In genomic region chr15:27655015-27655414, GRCm38 (mm10) we compare ENCODE assay signal across 9 mouse cellular contexts. TPM values are rescaled to one million over a fixed set of nuclear protein-coding genes. Genes with fewer than 3 reads are reported as not detected.
DNase-seq lines count a peak whose midpoint lies in the region; ATAC-seq and TF ChIP-seq lines count a peak whose summit lies in the region.
"Had no signal": no experiment of that assay in that cellular context is flagged by ENCODE, and none has a peak within 500 bp of the region (broad histone marks: within the 10 kb centered on the region; RNA-seq: fewer than 3 reads in every experiment).

No protein-coding gene starts in this region.

- H3K9ac ChIP-seq in kidney, embryonic 16.5 days (replicated peaks; ENCODE audit: low read length) = no peak overlapping the region
- no peak overlapping the region for H3K9ac ChIP-seq in CH12.LX (ENCODE audit: insufficient read depth, low read depth)
- no peak overlapping the region for H3K9ac ChIP-seq in limb, embryonic 11.5 days (ENCODE audit: low read length)
- no peak overlapping the region for H3K9ac ChIP-seq in intestine, embryonic 15.5 days
- H3K9ac ChIP-seq: midbrain, embryonic 12.5 days had no signal

- H3K36me3 ChIP-seq in kidney, embryonic 16.5 days (ENCODE audit: insufficient read depth, low read length) = peaks cover 5% of the 10 kb centered on the region; the same call in 1 of the 2 replicates
- H3K36me3 ChIP-seq in CH12.LX (replicated peaks in 1 of 2; ENCODE audit: control insufficient read depth in 1 of 2, insufficient read depth in 1 of 2, low read length in 1 of 2) = peaks cover 0 to 5% of the 10 kb centered on the region in 2 experiments
- H3K36me3 ChIP-seq in limb, embryonic 11.5 days (ENCODE audit: control insufficient read depth, insufficient read depth, low read length) = no peaks in the 10 kb centered on the region
- no peaks in the 10 kb centered on the region for H3K36me3 ChIP-seq in intestine, embryonic 15.5 days
- H3K36me3 ChIP-seq: midbrain, embryonic 12.5 days had no signal

- H3K4me3 ChIP-seq in kidney, embryonic 16.5 days (ENCODE audit: low read length) = no peak overlapping the region
- no peak overlapping the region for H3K4me3 ChIP-seq in CH12.LX (replicated peaks in 1 of 3; ENCODE audit: low read depth in 2 of 3, low read length in 2 of 3, poor library complexity in 1 of 3)
- H3K4me3 ChIP-seq in limb, embryonic 11.5 days (ENCODE audit: low read depth, low read length) = no peak overlapping the region
- H3K4me3 ChIP-seq in intestine, embryonic 15.5 days (replicated peaks) = no peak overlapping the region
- H3K4me3 ChIP-seq: midbrain, embryonic 12.5 days had no signal

- TF ChIP-seq CTCF in CH12.LX (conservative IDR thresholded peaks at IDR 0.05 in 1 of 2, IDR thresholded peaks at IDR 0.05 in 1 of 2; ENCODE audit: low read depth in 2 of 2, low read length in 2 of 2) = no peak

- no peaks in the 10 kb centered on the region for H3K9me3 ChIP-seq in kidney, embryonic 16.5 days (ENCODE audit: low read length)
- peaks cover 5% of the 10 kb centered on the region for H3K9me3 ChIP-seq in CH12.LX (replicated peaks; ENCODE audit: low read length)
- H3K9me3 ChIP-seq in limb, embryonic 11.5 days (ENCODE audit: control insufficient read depth, low read length) = no peaks in the 10 kb centered on the region
- H3K9me3 ChIP-seq in intestine, embryonic 15.5 days = no peaks in the 10 kb centered on the region
- H3K9me3 ChIP-seq: midbrain, embryonic 12.5 days had no signal

- H3K27me3 ChIP-seq in kidney, embryonic 16.5 days (ENCODE audit: insufficient read depth, low read length) = no peaks in the 10 kb centered on the region
- H3K27me3 ChIP-seq in CH12.LX (replicated peaks) = no peaks in the 10 kb centered on the region
- H3K27me3 ChIP-seq in limb, embryonic 11.5 days (ENCODE audit: control insufficient read depth, insufficient read depth, low read length) = no peaks in the 10 kb centered on the region
- H3K27me3 ChIP-seq in intestine, embryonic 15.5 days (replicated peaks) = no peaks in the 10 kb centered on the region
- H3K27me3 ChIP-seq: midbrain, embryonic 12.5 days had no signal

- no peaks in the 10 kb centered on the region for H3K79me2 ChIP-seq in CH12.LX (replicated peaks; ENCODE audit: control insufficient read depth, extremely low read depth, insufficient read depth, poor library complexity, severe bottlenecking)

- no peak overlapping the region for H3K4me2 ChIP-seq in kidney, embryonic 16.5 days (replicated peaks; ENCODE audit: low read depth, low read length)
- H3K4me2 ChIP-seq in CH12.LX (ENCODE audit: insufficient read depth, low read depth, poor library complexity, severe bottlenecking) = no peak overlapping the region
- no peak overlapping the region for H3K4me2 ChIP-seq in limb, embryonic 11.5 days (ENCODE audit: low read depth, severe bottlenecking)
- H3K4me2 ChIP-seq in intestine, embryonic 15.5 days (replicated peaks) = no peak overlapping the region
- H3K4me2 ChIP-seq: midbrain, embryonic 12.5 days had no signal

- no peak for TF ChIP-seq POLR2A in CH12.LX (IDR thresholded peaks at IDR 0.05; ENCODE audit: low read depth, low read length)

- in situ Hi-C loops in CH12.LX (cut with MboI; ENCODE audit: low pct_ligation_motif_present, low pct_unique_long_range_greater_than_20kb, low sequenced_read_pairs) = no loop called here

- 20% methylated on average over 5 of the region's 5 CpGs for WGBS in kidney, embryonic 16.5 days
- 23% methylated on average over 5 of the region's 5 CpGs for WGBS in limb, embryonic 11.5 days
- 16% methylated on average over 5 of the region's 5 CpGs for WGBS in intestine, embryonic 15.5 days

- ATAC-seq in kidney, embryonic 16.5 days (ENCODE audit: low FRiP score, low TSS enrichment) = no peak
- no peak for ATAC-seq in limb, embryonic 11.5 days (ENCODE audit: insufficient number of reproducible peaks, low FRiP score, low TSS enrichment, low read depth)
- no peak for ATAC-seq in intestine, embryonic 15.5 days

- no peak for TF ChIP-seq EP300 in CH12.LX (IDR thresholded peaks at IDR 0.05; ENCODE audit: low read length)

- H3K4me1 ChIP-seq in kidney, embryonic 16.5 days (ENCODE audit: insufficient read depth, low read length) = no peaks in the 10 kb centered on the region
- 0 out of 4 replicates have a peak, but pooled peaks cover 0 to 6% of the 10 kb centered on the region in 2 experiments for H3K4me1 ChIP-seq in CH12.LX (ENCODE audit: control insufficient read depth in 1 of 2, insufficient read depth in 2 of 2)
- no peaks in the 10 kb centered on the region for H3K4me1 ChIP-seq in limb, embryonic 11.5 days (ENCODE audit: control insufficient read depth, insufficient read depth, low read length)
- no peaks in the 10 kb centered on the region for H3K4me1 ChIP-seq in intestine, embryonic 15.5 days (replicated peaks)
- H3K4me1 ChIP-seq: midbrain, embryonic 12.5 days had no signal

- TF ChIP-seq RAD21 in CH12.LX (IDR thresholded peaks at IDR 0.05; ENCODE audit: low read depth, low read length) = no peak

- H3K27ac ChIP-seq in kidney, embryonic 16.5 days (ENCODE audit: low read length) = no peak overlapping the region
- no peak overlapping the region for H3K27ac ChIP-seq in CH12.LX (ENCODE audit: insufficient read depth, low read depth)
- no peak overlapping the region for H3K27ac ChIP-seq in limb, embryonic 11.5 days (replicated peaks; ENCODE audit: low read depth, low read length)
- no peak overlapping the region for H3K27ac ChIP-seq in intestine, embryonic 15.5 days
- H3K27ac ChIP-seq: midbrain, embryonic 12.5 days had no signal

- DNase-seq in kidney, adult 9 months = peak; percentile 34
- DNase-seq in CH12.LX (ENCODE audit: extremely low read depth) = peak; percentile 38
- DNase-seq in adrenal gland, postnatal 14 days = peak; percentile 83
- DNase-seq in limb, embryonic 11.5 days (ENCODE audit: low spot score) = peak; percentile 89
- no peak for DNase-seq in layer of hippocampus, postnatal 14 days (ENCODE audit: low spot score in 2 of 2)
- DNase-seq in cerebellum, adult 18-20 months = no peak

- dilution Hi-C loops in CH12.LX (cut with MboI; ENCODE audit: extremely low pct_ligation_motif_present, extremely low pct_unique_long_range_greater_than_20kb, low sequenced_read_pairs) = no loop called here

TF ChIP-seq in CH12.LX, 34 proteins besides CTCF, POLR2A, EP300 and RAD21:
- peak; percentile 49; the same call in 1 of the 2 replicates for TF ChIP-seq MXI1 (IDR thresholded peaks at IDR 0.05; ENCODE audit: low read depth, low read length)
- TF ChIP-seq ZC3H11A (IDR thresholded peaks at IDR 0.05; ENCODE audit: low read depth, low read length) = no peak
- no peak for TF ChIP-seq NELFE (IDR thresholded peaks at IDR 0.05; ENCODE audit: low read depth, low read length)
- no peak for TF ChIP-seq ZNF384 (IDR thresholded peaks at IDR 0.05; ENCODE audit: low read depth, low read length)
- no peak for TF ChIP-seq HCFC1 (IDR thresholded peaks at IDR 0.05; ENCODE audit: low read depth, low read length)
- no peak for TF ChIP-seq SMC3 (IDR thresholded peaks at IDR 0.05; ENCODE audit: low read depth, low read length)
- no peak for TF ChIP-seq MAX (IDR thresholded peaks at IDR 0.05; ENCODE audit: low read length)
- no peak for TF ChIP-seq JUND (conservative IDR thresholded peaks at IDR 0.05; ENCODE audit: low read depth, low read length)

RNA-seq across cellular contexts. Expression of gene Otulin, which starts 24.5 kb away (rescaled TPM):
- polyA plus RNA-seq in kidney, embryonic 16.5 days (2015; fragmentation: Nextera tagmentation; extraction: Ambion mirVana) = 13.6 and 30.1 TPM in 2 replicates
- total RNA-seq in CH12.LX (2012; rRNA removed) = 40.0 and 51.2 TPM in 2 replicates
- total RNA-seq in CH12.LX (2014; rRNA removed) = 80.2 and 84.6 TPM in 2 replicates
- 84.8 and 91.0 TPM in 2 replicates for polyA plus RNA-seq in CH12.LX (2012; ENCODE audit: insufficient read length, low read depth)
- 37.1 and 43.6 TPM in 2 replicates for total RNA-seq in adrenal gland, postnatal 14 days (2021)
- polyA plus RNA-seq in limb, embryonic 11.5 days (2014; fragmentation: Nextera tagmentation; extraction: Ambion mirVana) = 37.8 and 38.0 TPM in 2 replicates
- 10 to 100 TPM; 22.0 to 22.4 TPM for total RNA-seq in layer of hippocampus, postnatal 14 days (2021)
- polyA plus RNA-seq in intestine, embryonic 15.5 days (2015; fragmentation: Nextera tagmentation; extraction: Ambion mirVana) = 31.3 and 32.8 TPM in 2 replicates

RNA-seq across cellular contexts. Expression of gene Otulinl, which starts 26.4 kb away (rescaled TPM):
- polyA plus RNA-seq in kidney, embryonic 16.5 days (2015; fragmentation: Nextera tagmentation; extraction: Ambion mirVana) = 29.1 and 31.9 TPM in 2 replicates
- total RNA-seq in CH12.LX (2012; rRNA removed) (1.3 and 1.7 TPM in 2 replicates), CH12.LX (2014; rRNA removed) (1.5 and 2.5 TPM in 2 replicates)
- polyA plus RNA-seq in CH12.LX (2012; ENCODE audit: insufficient read length, low read depth) = 0.84 and 1.3 TPM in 2 replicates
- total RNA-seq in adrenal gland, postnatal 14 days (2021) = 5.5 and 14.0 TPM in 2 replicates
- 9.1 and 11.8 TPM in 2 replicates for polyA plus RNA-seq in limb, embryonic 11.5 days (2014; fragmentation: Nextera tagmentation; extraction: Ambion mirVana)
- 10 to 100 TPM; 31.1 to 32.0 TPM for total RNA-seq in layer of hippocampus, postnatal 14 days (2021)
- 10.9 and 11.4 TPM in 2 replicates for polyA plus RNA-seq in intestine, embryonic 15.5 days (2015; fragmentation: Nextera tagmentation; extraction: Ambion mirVana)

Comparison
In these comparisons a context has a peak if more than half of its experiments do, and no peak if none do; other contexts are left out.
1. DNase-seq: peak in kidney, adult 9 months (single experiment), CH12.LX (single experiment), adrenal gland, postnatal 14 days (single experiment) and limb, embryonic 11.5 days (single experiment); none in layer of hippocampus, postnatal 14 days (0 of 2) and cerebellum, adult 18-20 months (0 of 2).